Mouse (Mus musculus) CH12F3 (cell line): ENCODE results near the gene Asic4.

Experiments
- in situ Hi-C: fragments of 300-500 bp; cut with MboI; formaldehyde crosslinking; loops from 2 replicates; pipeline ENCODE4 v1.14.3; 2020; ENCODE audit warnings: low sequenced_read_pairs

Gene Asic4

DNA sequence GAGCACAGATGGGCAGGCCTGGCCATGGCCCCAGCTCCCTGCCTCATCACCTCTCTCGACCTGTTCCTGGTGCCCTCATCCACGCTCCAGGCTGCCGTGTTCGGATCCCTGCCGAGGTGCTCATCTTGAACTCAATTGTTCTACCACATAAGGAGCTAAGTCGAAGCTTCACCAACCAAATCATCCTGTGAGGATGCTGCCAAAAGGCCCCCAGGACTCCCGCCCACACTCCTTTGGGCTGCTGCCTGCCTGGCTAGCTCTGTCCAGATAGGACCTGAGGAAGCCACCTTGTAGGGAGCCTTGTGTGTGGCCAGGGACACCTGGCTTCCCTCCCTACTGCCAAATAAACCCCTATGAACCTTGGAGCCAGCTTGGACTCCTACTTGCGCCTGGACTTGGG, 7.4 kb upstream of the Asic4 start:
- in situ Hi-C loops = no loop called here

DNA sequence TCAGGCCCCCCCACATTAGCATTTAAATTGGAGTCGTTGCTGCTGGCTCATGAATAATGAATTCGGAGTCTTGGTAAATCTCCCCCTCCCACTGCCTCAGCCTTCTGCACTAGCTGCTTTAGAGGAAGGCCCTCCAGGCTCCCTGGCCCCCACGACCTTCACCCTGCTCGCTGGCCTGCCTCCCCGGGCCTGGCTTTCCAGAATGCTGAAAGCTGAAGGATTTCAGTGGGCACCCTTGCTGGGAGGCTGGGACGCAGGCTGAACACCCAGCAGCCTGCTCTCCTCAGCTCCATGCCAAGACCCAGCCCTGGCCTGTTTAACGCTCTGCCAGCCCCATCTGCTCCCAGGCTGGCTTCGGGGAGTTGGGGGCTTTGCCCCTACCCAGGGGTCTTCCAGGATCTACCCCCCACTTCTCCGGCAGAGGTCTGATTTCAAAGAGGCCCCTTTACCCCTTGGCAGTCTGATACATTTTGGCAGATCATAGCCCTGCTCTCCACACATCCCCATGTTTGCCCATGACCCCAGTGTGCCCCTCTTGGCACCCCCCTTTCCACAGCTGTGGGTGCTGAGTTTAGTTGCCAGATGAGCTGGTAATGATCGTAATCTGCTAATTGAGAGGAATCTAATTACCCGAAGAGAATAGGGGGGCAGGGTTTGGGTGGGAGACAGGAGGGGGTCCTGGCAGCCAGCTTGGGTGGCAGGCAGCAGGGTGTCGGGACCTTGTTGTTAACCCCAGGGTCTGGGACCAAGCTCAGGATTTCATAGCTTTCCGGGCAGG, 6.8 kb upstream of the Asic4 start:
- in situ Hi-C loops = no loop called here

DNA sequence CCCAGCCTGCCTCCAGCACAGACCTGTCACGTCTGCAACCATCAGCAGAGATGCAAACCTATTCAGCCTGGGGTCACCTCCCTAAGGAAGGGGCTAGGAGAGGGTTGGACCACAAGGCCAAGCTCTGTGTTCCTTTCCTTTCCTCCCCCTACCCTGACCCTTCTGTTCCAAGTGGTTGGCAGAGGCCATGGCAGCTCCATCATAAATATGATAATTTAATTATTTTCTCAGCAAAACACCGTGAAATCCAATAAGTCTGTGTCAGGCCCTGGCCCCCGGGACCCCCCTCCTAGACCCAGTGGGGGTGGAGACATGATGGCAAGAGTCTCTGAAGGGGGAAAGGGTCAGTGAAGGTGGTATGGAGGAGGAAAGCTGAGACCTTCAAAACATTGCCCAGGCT, 6.0 kb upstream of the Asic4 start:
- in situ Hi-C loops = no loop called here

DNA sequence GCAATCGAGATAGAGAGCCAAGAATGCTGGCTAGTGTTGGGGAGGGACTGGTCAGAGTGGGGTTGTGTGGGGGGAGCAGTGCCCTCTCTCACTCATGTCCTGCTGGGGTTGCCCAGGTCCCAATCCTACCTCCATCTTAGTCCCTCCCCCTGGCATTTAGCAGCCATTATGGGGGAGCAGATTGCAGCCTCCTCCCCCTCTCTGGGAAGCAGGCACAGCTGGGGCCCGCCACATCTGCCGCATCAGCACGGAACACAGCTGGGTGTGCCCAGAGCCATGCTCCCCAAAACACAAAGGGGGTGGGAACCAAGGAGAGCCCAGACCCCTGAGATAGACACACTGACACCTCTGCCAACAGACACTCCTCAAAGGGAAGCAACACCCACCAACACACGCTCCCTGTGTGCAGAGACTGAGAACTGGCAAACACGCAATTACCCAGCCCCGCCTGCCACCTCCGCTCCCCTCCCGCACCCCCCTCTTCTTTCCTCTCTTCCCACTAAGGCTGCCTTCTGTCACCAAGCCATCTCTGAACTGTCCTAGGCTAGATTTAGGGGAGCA, 5.0 kb upstream of the Asic4 start:
- in situ Hi-C loops = no loop called here

DNA sequence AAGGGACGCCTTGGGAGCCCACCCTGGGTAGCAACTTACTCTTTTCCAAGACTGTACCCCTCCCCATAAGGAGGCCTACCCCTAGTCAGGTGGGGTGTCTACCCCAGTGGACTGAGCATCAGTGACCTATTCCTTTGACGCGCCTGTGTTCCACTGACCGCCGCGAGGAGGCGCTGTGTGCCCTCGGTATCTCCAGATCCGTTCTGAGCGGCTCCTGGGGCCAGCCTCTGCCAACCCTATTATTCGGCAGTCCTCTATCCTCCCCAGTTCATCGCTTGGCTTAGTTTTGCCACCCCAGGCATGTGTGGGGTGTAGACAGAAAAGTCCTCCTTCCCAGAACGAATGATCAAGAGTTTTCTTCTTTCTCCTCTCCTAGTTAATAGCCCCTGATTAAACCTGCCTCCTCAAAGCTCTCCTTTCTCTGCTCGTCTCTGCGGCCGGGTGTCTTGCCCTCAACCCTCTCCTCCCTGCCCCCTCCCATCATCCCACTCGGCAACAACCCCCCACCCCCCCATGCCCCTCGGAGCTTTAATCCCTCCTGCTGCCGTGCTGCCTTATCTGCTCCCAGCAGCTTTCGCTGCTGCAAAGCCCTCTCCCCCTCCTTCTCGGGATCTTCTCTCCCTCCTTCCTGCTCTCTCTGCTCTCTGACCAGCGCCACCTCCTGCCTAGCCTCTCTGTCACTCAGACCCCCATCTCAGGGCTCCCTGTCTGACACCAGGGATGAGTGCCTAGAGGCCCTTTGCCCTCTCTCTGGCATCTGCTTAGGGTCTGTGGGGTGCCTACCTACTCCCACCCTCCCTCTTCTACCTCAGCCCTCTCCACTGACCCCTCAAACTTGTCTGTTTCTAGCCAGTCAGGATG, 4.3 kb upstream of the Asic4 start:
- in situ Hi-C loops = no loop called here

DNA sequence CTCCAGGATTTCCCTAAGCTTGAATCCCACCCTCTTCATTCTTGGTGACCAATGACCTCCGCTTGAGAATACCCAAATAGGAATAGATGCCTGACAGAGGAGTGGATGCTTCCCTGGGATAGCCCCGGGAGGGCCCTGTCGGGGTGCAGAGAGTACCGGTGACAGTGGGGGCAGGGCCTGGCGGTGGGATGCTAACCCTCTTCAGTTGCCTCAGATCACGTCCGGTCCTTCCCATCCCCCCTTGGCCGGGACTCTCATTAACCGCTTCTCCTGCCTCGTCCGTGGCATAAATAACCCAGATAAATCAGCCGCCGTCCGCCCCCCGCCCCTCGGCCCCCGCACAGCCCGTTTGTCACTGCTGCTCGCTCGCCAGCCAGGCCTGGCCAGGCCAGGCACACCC, 3.6 kb upstream of the Asic4 start:
- in situ Hi-C loops = no loop called here

DNA sequence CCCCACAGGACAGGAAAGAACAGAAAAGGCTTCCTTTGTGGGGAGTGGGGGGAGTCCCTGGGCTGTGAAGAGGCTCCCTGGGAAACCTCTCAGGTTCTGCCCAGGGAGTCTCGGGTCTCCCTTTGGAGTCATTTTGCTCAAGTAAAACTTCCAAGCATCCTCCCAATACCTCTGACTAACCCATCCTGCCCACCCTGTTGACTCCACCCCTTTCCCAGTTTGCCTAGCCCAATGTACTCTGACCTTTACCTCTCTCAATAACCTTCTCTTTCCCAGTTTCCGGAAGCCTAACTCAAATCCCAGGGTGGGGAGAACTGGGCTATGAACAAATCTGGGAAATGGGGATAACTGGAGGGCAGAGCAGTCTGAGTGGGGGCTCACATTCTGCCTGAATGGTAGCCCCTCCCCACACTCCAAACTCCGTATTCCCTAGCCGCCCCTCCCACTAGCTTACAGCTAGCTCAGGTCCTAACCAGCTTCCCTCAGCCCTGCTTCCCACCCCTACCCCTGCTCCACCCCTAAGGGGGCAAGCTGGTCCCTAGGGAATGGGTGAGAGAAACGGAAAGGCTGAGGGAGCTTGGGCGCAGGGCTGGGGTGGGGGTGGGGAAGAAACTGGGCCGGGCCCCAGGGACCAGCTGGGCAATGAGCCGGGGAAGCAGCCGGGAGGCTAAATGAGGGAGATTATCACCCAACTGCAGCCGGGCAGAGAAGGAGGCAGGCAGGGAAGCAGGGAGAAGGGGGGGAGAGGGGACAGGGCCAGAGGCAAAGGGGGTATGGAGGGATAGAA, 2.8 kb upstream of the Asic4 start:
- in situ Hi-C loops = no loop called here

DNA sequence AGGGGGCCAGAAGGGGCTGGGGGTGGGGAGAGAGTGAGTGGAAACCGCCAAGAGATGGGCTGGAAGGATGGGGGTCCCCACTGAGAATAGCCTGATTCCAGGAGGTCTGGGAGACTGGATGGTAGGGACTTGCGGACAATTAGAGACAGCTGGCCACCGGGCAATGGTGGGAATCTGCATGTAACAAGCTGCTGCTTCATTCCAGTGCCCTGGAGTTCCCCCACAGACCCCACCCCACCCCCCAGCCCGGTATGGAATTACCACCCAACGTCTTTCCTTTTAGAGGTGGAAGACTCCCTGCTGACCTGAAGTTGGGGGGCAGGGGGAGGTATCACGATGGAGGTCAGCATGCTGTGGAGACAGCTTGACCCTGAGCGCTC, 2.2 kb upstream of the Asic4 start:
- in situ Hi-C loops = no loop called here

DNA sequence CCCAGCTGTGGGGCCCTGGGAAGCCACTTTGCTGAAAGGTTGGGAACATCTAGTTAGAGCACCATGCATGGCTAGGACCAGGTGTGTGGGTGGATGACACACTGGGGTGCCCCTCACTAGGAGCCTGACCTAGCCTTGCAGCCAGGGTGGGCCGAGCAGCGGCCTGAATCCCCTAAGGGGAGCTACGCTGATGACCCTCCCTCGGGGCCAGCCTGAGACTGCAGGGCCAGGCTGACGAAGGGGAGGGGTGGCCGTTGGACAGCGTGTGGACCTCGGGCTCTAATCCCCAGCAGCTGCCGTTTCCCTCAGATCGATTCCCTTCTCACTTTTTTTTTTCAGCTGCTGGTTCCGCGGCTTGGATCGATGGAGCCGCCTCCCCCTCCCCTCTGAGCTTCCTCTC, 1.3 kb upstream of the Asic4 start:
- in situ Hi-C loops = no loop called here

DNA sequence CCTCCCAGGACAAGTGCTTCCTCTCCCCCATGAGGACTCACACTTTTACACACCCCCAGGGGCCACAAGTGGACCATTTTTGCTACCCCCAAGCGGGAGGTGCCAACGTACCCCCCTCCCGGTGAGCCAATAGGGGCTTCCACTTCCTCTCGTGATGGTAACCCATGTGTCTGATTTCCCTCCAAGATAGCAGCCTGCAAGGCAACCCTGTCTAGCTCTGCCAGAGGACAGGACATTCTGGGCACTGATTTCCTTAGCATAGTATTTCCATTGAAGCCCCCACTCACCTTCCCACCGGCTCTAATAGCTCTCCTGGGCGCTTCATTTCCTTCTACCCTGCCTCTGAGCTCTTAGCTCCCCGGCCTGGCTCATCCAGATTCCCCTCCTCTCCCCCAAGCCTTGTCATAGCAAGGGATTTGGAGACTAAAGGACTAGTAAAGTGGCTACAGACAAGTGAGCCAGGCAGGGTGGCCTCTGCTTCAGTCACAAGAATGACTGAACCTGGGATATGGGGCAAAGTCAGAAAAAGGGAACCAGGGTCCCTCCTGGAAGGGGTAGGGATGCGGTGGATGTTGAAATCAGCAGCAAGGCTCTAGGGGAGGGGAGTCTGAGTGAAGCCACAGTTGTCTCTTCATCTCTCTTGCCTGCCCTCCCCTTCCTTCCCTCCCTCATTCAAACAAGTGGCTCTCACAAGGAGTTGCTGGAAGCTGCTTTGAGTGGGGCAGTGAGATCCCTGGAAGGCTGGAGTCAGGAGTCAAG, 680 bp upstream of the Asic4 start:
- in situ Hi-C loops = no loop called here

DNA sequence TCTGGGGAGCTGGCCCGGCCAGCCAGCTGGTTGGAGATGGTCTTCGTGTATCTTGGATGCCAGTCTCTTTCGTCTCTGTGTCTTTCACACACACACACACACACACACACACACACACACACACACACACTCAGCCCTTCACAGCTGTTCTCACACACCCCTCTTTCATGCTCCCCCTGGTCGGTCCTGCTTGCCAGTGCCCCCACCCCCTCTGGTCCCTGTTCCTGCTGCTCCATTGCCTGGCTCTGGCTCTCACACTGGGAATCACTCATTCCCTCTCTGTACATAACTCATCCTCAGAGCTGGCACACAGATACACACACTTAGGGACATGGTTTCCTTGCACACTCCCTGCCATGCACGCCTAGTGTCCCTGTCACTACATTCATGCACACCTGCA, 1.7 kb downstream of the Asic4 start:
- in situ Hi-C loops = no loop called here

DNA sequence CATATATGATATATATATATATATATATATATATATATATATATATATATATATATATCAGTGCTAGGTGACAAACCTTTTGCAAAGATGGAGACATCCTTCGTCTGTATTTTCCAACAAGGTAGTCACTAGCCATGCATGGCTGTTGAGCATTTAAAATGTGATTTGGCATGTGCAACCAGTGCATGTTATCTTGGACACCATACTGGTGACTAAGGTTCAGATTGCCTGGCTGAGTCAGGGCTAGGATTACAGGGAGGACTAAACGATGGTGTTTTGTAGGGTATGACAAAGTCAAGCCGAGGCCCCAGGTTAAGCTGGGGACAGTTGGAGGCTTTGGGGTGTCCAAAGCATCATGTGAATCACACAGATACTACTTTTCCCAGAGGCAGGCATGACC, 5.2 kb downstream of the Asic4 start:
- in situ Hi-C loops = no loop called here

DNA sequence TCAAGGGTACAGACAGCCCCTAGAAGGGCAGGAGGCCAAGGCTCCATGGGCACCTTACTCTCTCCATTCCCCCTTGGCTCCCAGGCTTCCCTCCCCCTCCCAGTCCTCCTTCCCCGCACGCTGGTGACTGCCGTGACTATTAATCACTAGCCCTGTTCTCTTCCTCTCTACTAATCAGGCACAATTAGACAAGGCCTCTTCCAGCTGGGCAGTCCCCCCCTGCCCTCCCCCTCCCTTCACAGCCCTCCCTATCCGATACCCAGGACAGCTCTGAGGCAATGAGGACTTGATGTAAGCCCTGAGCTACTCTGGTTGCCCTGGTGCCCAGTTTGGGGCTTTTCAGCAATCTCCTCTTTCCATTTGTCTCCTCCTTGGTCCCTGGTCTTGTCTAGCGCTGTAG, 5.7 kb downstream of the Asic4 start:
- in situ Hi-C loops = no loop called here

DNA sequence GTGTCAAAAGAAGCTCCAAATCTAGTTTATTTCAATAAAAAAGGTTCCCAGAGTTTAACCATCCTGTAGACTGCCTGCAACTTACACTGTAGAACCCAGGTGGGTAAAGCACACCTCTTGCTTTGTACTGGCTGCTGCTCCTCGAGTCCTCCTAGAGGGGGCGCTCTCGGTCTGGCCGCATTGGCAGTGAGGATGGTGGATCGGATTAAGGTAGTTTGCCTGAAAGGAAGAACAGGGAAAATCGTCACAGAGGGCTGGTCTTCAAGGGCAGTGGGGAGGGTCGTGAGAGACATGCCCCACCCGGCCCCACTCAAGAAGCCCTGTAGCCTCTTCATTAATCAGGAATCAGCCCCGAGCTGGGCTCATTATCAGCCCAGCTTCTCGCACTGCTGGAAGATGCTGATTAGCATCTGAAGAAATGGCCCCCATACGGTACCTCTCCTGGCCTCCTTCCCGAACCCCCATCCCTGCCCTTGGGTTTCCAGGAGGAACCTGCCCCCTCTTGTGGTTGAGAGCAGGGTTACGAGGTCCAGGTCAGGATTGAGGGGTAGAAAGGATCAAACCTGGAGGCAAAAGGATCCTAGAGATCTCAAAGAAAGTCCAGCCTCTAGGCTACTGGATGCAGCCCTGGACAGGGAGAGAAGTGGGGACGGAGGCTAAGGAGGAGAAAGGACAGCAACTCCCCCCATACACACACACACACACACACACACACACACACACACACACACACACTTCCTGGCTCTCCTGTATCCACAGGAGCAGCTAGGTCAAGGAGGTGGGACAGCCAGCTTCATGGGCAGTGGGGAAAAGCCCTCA, 6.7 kb downstream of the Asic4 start:
- in situ Hi-C loops = no loop called here

DNA sequence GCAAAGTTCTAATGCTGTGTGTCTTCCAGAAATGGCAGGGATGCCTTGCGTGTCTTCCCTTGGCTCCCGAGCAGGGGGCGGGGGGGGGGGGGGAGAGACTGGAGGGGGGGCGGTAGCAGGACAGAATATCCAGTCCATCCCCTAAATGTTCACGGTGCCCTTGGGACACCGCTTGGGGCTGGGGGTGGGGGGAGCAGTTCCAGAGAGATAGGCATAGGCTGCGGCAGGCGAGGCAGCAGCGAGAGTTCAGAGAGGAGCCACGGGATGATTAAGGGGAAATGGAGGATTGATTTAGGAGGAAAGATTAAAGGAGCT, 7.4 kb downstream of the Asic4 start:
- in situ Hi-C loops = no loop called here

DNA sequence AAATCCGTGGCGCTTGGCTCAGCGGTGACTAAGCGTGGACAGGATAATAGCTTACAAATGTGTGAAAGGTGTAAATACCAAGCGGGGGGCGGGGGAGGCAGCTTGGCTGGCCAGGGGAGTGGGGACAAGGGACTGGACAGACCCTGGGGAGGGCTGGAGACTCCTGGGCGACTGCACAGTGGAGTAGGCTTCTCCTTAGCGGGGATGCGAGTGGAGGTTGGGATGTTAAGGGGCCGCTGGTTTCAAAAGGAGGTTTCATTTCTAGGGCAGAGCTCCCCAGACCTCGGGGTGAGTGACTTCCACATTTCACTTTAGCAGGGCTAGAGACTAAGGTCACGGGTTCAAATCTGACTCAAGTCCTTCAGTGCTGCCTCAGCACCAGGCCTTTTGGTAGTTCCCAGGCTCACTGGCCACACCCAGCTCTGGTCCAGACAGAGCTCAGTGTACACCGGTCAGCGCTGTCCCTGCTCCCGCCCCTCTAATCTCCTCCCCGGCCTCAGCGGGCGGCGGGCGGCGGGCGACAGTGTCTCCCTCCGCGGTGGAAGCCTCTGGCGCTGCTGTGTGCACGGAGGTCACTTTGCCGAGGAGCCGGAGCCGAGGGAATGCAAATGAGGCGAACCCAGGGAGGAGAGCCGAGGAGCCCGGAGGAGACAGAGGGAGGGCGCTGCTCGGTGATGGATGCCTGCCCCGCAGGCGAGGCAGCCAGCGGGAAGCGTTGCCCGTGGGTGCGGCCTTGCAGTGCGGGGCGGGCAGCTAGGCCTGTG, 8.0 kb downstream of the Asic4 start:
- in situ Hi-C loops = no loop called here

DNA sequence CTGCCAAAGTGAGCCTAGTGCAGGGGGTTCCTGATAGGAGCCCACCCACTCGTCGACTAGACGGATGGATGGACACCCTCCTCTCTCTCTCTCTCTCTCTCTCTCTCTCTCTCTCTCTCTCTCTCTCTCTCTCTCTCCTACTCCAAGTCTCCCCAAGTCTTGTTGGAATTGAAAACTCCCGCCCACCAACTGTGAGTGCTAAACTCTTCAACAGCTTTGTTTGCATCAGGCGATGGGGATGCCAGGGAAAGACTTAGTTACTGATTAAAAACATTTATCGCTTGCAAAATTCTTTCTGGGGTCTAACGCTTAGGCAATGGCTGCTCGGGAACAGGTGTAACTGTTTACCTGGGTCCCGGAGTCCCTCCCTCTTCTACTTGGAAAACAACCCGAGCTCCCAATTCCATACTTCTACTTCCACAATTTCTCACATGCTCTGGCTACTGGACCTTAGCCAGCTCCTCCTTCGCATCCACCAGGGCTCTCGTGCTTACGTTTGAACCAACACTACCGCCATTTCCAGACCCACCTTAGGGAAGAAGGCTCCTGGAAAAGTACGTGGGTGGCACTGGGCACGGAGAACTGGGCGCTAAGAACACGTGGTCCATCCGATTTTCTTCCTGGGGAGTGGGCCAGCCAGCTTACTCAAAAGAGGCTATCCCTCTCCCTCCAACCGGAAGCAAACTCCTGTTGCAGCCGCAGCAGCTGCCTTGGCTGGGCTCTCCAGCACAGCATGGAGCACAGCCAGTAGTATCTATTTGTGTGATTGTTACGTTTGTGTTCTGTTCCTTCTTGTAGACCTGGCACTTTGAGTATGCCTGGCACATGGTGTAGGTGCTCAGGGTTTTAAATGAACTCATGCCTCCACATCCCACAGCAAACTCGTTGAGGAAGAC, 8.8 kb downstream of the Asic4 start:
- in situ Hi-C loops = no loop called here

DNA sequence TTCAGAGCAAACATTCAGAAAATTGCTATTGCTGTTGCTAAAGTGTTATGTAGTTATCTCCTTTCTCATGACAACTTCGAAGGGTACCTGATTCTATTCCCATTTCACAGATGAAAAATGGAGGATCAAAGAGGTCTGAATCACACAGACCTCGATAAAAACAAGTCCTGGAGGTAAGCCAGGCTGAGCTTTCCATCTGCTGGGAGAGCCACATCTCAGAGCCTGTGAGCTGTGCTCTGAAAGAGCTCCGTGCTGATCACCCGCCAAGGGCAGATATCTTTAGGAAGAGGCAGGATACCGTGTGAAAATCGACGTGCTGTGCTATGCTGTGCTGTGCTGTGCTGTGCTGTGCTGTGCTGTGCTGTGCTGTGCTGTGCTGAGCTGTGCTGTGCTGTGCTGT, 10.1 kb downstream of the Asic4 start:
- in situ Hi-C loops = no loop called here
